Mouse (Mus musculus): ENCODE data around the gene Trap1. TPM values are rescaled to one million over a fixed set of nuclear protein-coding genes. Genes with fewer than 3 reads are reported as not detected.
"Not testable (repeated sequence)": the region's sequence is repeated elsewhere in the genome, so short reads cannot be mapped to it uniquely, and the experiment has no call there.

Gene Trap1
- polyA plus RNA-seq, 1 experiment from 2014 or later = 93.9 TPM

- Histone ChIP-seq H3K9ac (peak overlapping the region; percentile 91; the same call in 1 of the 2 replicates), H3K4me1 (peaks cover 54% of the 10 kb centered on the region), H3K36me3 (peaks cover 16% of the 10 kb centered on the region), H3K4me3 (peak overlapping the region; percentile 85), H3K4me2 (peak overlapping the region; percentile 80)
- not testable (repeated sequence) for H3K9me3 ChIP-seq; H3K27me3 ChIP-seq (replicated peaks); H3K27ac ChIP-seq (replicated peaks); ATAC-seq (ENCODE audit: extremely low read depth, insufficient number of reproducible peaks, low FRiP score, low TSS enrichment)
- WGBS = 66% methylated on average over 10 of the region's 10 CpGs
Measured at GRCm38 (mm10) chr16:4078302-4078701, 675 bp upstream of the Trap1 start.

- Histone ChIP-seq H3K4me1 (peaks cover 39% of the 10 kb centered on the region), H3K9ac (no peak overlapping the region), H3K9me3 (no peaks in the 10 kb centered on the region), H3K4me2 (no peak overlapping the region), H3K27ac (replicated peaks) (no peak overlapping the region), H3K4me3 (no peak overlapping the region), H3K36me3 (peaks cover 7% of the 10 kb centered on the region; the same call in 1 of the 2 replicates), H3K27me3 (replicated peaks) (no peaks in the 10 kb centered on the region)
- no peak for ATAC-seq (ENCODE audit: extremely low read depth, insufficient number of reproducible peaks, low FRiP score, low TSS enrichment)
- WGBS = 49% methylated on average over 3 of the region's 3 CpGs
Measured at GRCm38 (mm10) chr16:4074836-4075235, 2.8 kb downstream of the Trap1 start.

GRCm38 (mm10) chr16:4074297-4074696 lies 3.3 kb downstream of the Trap1 start:
- Histone ChIP-seq H3K4me3 (no peak overlapping the region), H3K9ac (no peak overlapping the region), H3K27ac (replicated peaks) (no peak overlapping the region), H3K9me3 (no peaks in the 10 kb centered on the region), H3K36me3 (peaks cover 7% of the 10 kb centered on the region; the same call in 1 of the 2 replicates), H3K4me1 (peaks cover 33% of the 10 kb centered on the region), H3K4me2 (no peak overlapping the region), H3K27me3 (replicated peaks) (no peaks in the 10 kb centered on the region)
- ATAC-seq (ENCODE audit: extremely low read depth, insufficient number of reproducible peaks, low FRiP score, low TSS enrichment) = no peak
- 70% methylated on average over 6 of the region's 6 CpGs for WGBS

GRCm38 (mm10) chr16:4068588-4068987 lies 9.0 kb downstream of the Trap1 start:
- WGBS = 48% methylated on average over 8 of the region's 8 CpGs
- no peak overlapping the region for H3K4me3 ChIP-seq
- no peaks in the 10 kb centered on the region for H3K27me3 ChIP-seq (replicated peaks)
- no peak overlapping the region for H3K27ac ChIP-seq (replicated peaks)
- no peak overlapping the region for H3K4me2 ChIP-seq
- no peaks in the 10 kb centered on the region for H3K9me3 ChIP-seq
- peaks cover 57% of the 10 kb centered on the region for H3K36me3 ChIP-seq
- no peak for ATAC-seq (ENCODE audit: extremely low read depth, insufficient number of reproducible peaks, low FRiP score, low TSS enrichment)
- no peaks in the 10 kb centered on the region for H3K4me1 ChIP-seq
- no peak overlapping the region for H3K9ac ChIP-seq

- WGBS = 84% methylated on average over 4 of the region's 4 CpGs
- no peaks in the 10 kb centered on the region for H3K9me3 ChIP-seq
- H3K4me3 ChIP-seq = no peak overlapping the region
- H3K4me1 ChIP-seq = no peaks in the 10 kb centered on the region
- no peak for ATAC-seq (ENCODE audit: extremely low read depth, insufficient number of reproducible peaks, low FRiP score, low TSS enrichment)
- no peak overlapping the region for H3K9ac ChIP-seq
- peaks cover 84% of the 10 kb centered on the region for H3K36me3 ChIP-seq
- no peaks in the 10 kb centered on the region for H3K27me3 ChIP-seq (replicated peaks)
- no peak overlapping the region for H3K4me2 ChIP-seq
- H3K27ac ChIP-seq (replicated peaks) = no peak overlapping the region
Measured at GRCm38 (mm10) chr16:4064945-4065344, 12.7 kb downstream of the Trap1 start.

GRCm38 (mm10) chr16:4053811-4054210 lies 23.8 kb downstream of the Trap1 start:
- no peak for ATAC-seq (ENCODE audit: extremely low read depth, insufficient number of reproducible peaks, low FRiP score, low TSS enrichment)
- H3K36me3 ChIP-seq = peaks cover 96% of the 10 kb centered on the region
- H3K27me3 ChIP-seq (replicated peaks) = no peaks in the 10 kb centered on the region
- no peak overlapping the region for H3K9ac ChIP-seq
- WGBS = 78% methylated on average over 3 of the region's 3 CpGs
- H3K27ac ChIP-seq (replicated peaks) = no peak overlapping the region
- H3K4me3 ChIP-seq = no peak overlapping the region
- no peaks in the 10 kb centered on the region for H3K4me1 ChIP-seq
- no peaks in the 10 kb centered on the region for H3K9me3 ChIP-seq
- H3K4me2 ChIP-seq = no peak overlapping the region

- no peak overlapping the region for H3K4me2 ChIP-seq
- 91% methylated on average over 4 of the region's 4 CpGs for WGBS
- no peak for ATAC-seq (ENCODE audit: extremely low read depth, insufficient number of reproducible peaks, low FRiP score, low TSS enrichment)
Measured at GRCm38 (mm10) chr16:4052601-4053000, 25.0 kb downstream of the Trap1 start.

GRCm38 (mm10) chr16:4045524-4045923 lies 32.1 kb downstream of the Trap1 start:
- no peak for ATAC-seq (ENCODE audit: extremely low read depth, insufficient number of reproducible peaks, low FRiP score, low TSS enrichment)
- H3K4me2 ChIP-seq = no peak overlapping the region
- H3K4me1 ChIP-seq = no peaks in the 10 kb centered on the region
- no peak overlapping the region for H3K27ac ChIP-seq (replicated peaks)
- WGBS = 72% methylated on average over 4 of the region's 4 CpGs
- H3K9me3 ChIP-seq = no peaks in the 10 kb centered on the region
- H3K4me3 ChIP-seq = no peak overlapping the region
- peaks cover 97% of the 10 kb centered on the region for H3K36me3 ChIP-seq
- H3K9ac ChIP-seq = no peak overlapping the region
- no peaks in the 10 kb centered on the region for H3K27me3 ChIP-seq (replicated peaks)

More at GRCm38 (mm10) chr16:4052601-4053000, 25.0 kb downstream of the Trap1 start:
- Histone ChIP-seq H3K9ac (no peak overlapping the region), H3K4me3 (no peak overlapping the region), H3K27ac (replicated peaks) (no peak overlapping the region), H3K36me3 (peaks cover 96% of the 10 kb centered on the region), H3K27me3 (replicated peaks) (no peaks in the 10 kb centered on the region), H3K9me3 (no peaks in the 10 kb centered on the region), H3K4me1 (no peaks in the 10 kb centered on the region)

GRCm38 (mm10) chr16:4044093-4044492 lies 33.5 kb downstream of the Trap1 start:
- Histone ChIP-seq H3K9me3 (no peaks in the 10 kb centered on the region), H3K4me3 (no peak overlapping the region), H3K27ac (replicated peaks) (no peak overlapping the region), H3K27me3 (replicated peaks) (no peaks in the 10 kb centered on the region), H3K36me3 (peaks cover 97% of the 10 kb centered on the region), H3K4me2 (no peak overlapping the region), H3K9ac (no peak overlapping the region), H3K4me1 (no peaks in the 10 kb centered on the region)
- no peak for ATAC-seq (ENCODE audit: extremely low read depth, insufficient number of reproducible peaks, low FRiP score, low TSS enrichment)
- WGBS = 92% methylated on average over 2 of the region's 2 CpGs

GRCm38 (mm10) chr16:4041646-4042045 lies 36.0 kb downstream of the Trap1 start:
- Histone ChIP-seq H3K9me3 (no peaks in the 10 kb centered on the region), H3K27me3 (replicated peaks) (no peaks in the 10 kb centered on the region), H3K4me3 (no peak overlapping the region), H3K4me1 (no peaks in the 10 kb centered on the region), H3K36me3 (peaks cover 97% of the 10 kb centered on the region), H3K27ac (replicated peaks) (no peak overlapping the region), H3K4me2 (no peak overlapping the region), H3K9ac (no peak overlapping the region)
- 96% methylated on average over 4 of the region's 4 CpGs for WGBS
- no peak for ATAC-seq (ENCODE audit: extremely low read depth, insufficient number of reproducible peaks, low FRiP score, low TSS enrichment)

GRCm38 (mm10) chr16:4040206-4040605 lies 37.4 kb downstream of the Trap1 start:
- peaks cover 91% of the 10 kb centered on the region for H3K36me3 ChIP-seq
- H3K4me2 ChIP-seq = no peak overlapping the region
- H3K27me3 ChIP-seq (replicated peaks) = no peaks in the 10 kb centered on the region
- H3K4me1 ChIP-seq = no peaks in the 10 kb centered on the region
- ATAC-seq (ENCODE audit: extremely low read depth, insufficient number of reproducible peaks, low FRiP score, low TSS enrichment) = no peak
- WGBS = 73% methylated on average over 5 of the region's 5 CpGs
- no peak overlapping the region for H3K27ac ChIP-seq (replicated peaks)
- H3K4me3 ChIP-seq = no peak overlapping the region
- H3K9me3 ChIP-seq = no peaks in the 10 kb centered on the region
- H3K9ac ChIP-seq = no peak overlapping the region

GRCm38 (mm10) chr16:4037690-4038089 lies 39.9 kb downstream of the Trap1 start:
- Histone ChIP-seq H3K9ac (no peak overlapping the region), H3K36me3 (peaks cover 66% of the 10 kb centered on the region), H3K4me1 (peaks cover 7% of the 10 kb centered on the region), H3K27me3 (replicated peaks) (no peaks in the 10 kb centered on the region), H3K4me2 (no peak overlapping the region), H3K27ac (replicated peaks) (no peak overlapping the region), H3K9me3 (no peaks in the 10 kb centered on the region), H3K4me3 (no peak overlapping the region)
- no peak for ATAC-seq (ENCODE audit: extremely low read depth, insufficient number of reproducible peaks, low FRiP score, low TSS enrichment)
- 90% methylated on average over 7 of the region's 7 CpGs for WGBS

Data from heart, embryonic 13.5 days (tissue).